ENCODE assay signal across 10 mouse cellular contexts in the genomic region with DNA sequence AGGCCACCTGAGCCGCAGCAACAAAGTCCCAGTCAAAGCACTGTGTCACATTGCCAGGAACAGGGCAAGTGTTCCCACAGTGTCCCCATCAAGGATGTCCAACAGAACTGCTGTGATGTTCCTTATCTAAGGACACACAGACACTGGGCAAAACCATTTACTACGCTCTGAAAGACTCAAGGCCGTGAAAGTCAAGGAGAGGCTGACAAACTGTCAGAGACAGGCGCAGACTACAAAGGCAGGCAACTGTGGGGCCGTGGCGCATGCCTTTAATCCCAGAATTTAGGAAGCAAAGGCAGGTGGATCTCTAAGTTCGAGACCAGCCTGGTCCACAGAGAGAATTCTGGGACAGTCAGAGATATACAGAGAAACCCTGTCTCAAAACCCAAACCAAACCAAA.
"Had no signal": no experiment of that assay in that cellular context is flagged by ENCODE, and none has a peak within 500 bp of the region (broad histone marks: within the 10 kb centered on the region; RNA-seq: fewer than 3 reads in every experiment).

No protein-coding gene starts in this region.

- DNase-seq: liver, postnatal 0 days; lung, adult 2 months; lung, postnatal 14 days; lung, postnatal 36 days; midbrain, embryonic 14.5 days; retina, postnatal 1 day; right cerebral cortex, postnatal 14 days; thymus, adult 18-20 months; thymus, postnatal 14 days; thymus, postnatal 36 days had no signal
